Mouse (Mus musculus): Measurements from ENCODE around the gene Zmym2.
"Not testable (repeated sequence)": the region's sequence is repeated elsewhere in the genome, so short reads cannot be mapped to it uniquely, and the experiment has no call there.

Gene Zmym2

GRCm38 (mm10) chr14:56886594-56887513 is at the start of gene Zmym2:
Zmym2 (plus strand) TSS chr14:56886653.
- DNase-seq = peak; percentile 72

GRCm38 (mm10) chr14:56844033-56844432 is 42.4 kb upstream of the Zmym2 start:
- no peak for DNase-seq

DNA sequence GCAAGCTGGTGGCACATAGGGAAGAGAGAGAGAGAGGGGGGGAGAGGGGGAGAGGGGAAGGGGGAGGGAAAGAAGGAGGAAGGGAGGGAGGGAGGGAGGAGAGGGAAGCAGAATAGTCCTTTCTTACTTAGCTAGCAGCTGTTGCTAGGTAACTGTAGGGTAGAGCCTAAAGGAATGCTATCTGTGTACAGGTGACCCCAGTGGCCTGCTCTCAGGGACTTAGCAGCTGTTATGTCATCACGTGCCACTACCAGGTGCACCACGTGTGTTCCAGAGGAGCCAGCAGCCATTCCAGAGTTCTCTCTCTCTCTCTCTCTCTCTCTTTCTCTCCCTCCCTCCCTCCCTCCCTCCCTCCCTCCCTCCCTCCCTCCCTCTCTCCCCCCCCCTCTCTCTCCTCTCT is 41.9 kb upstream of the Zmym2 start:
- DNase-seq = no peak

DNA sequence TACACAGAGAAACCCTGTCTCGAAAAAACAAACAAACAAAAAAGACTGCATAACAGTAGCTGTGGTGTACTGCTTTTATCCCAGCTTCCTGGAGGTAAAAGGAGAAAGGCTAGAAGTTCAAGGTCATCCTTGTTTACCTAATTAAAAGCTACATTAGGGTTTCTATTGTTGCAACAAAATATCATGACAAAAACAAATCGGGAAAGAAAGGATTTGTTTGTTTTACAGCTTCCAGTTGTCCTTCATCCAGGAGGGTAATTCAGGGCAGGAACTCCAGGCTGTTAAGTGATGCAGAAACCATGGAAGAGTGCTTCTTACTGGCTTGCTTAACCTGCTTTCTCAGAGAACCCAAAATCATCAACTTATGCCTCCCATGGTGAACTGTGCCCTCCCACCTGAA is 38.1 kb upstream of the Zmym2 start:
- DNase-seq = no peak

- DNase-seq = no peak
Observed at GRCm38 (mm10) chr14:56849681-56850080, 36.8 kb upstream of the Zmym2 start.

GRCm38 (mm10) chr14:56864041-56864440 is 22.4 kb upstream of the Zmym2 start:
- DNase-seq = no peak

DNA sequence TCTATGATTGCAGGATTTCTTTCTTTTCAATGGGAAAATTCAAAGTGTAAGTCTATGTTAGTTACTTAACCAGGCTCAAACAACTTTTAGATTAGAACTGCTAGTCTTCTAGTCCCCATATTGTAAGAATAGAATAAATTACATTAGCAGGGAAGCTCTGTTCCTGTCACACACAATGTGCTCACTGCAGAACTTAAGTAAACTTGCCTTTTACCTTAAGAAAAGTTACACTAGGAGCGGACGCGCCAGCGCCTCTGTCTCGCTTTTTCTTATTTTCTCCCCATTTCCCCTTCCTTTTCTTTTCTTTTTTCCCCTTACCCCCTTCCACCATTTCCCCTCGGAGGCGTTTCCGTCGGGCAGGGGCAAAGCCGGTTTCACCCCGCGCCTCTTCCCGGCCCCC is 21.8 kb upstream of the Zmym2 start:
- no peak for DNase-seq

- DNase-seq = not testable (repeated sequence)
Observed at GRCm38 (mm10) chr14:56865112-56865511, 21.3 kb upstream of the Zmym2 start.

- no peak for DNase-seq
Observed at GRCm38 (mm10) chr14:56873525-56873924, 12.9 kb upstream of the Zmym2 start.

GRCm38 (mm10) chr14:56875586-56876159 is 10.8 kb upstream of the Zmym2 start:
- no peak for DNase-seq

- no peak for DNase-seq
Observed at GRCm38 (mm10) chr14:56881271-56881670, 5.2 kb upstream of the Zmym2 start.

DNA sequence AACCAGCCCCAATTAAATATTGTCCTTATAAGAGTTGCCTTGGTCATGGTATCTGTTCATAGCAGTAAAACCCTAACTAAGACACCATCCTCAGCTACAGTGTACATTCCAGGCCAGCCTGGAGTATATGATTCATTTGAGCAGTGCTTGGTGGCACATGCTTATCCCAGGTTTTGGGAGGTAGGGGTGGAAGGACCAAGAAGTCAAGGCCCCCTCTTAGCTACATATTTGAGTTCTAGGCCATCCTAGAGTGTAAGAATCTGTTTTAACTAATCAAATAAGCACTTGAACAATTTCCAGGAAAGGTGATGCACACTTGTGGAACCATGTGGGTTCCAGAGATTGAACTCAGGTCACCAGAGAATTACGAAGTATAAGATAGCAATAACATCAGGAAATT is 3.0 kb upstream of the Zmym2 start:
- no peak for DNase-seq

DNA sequence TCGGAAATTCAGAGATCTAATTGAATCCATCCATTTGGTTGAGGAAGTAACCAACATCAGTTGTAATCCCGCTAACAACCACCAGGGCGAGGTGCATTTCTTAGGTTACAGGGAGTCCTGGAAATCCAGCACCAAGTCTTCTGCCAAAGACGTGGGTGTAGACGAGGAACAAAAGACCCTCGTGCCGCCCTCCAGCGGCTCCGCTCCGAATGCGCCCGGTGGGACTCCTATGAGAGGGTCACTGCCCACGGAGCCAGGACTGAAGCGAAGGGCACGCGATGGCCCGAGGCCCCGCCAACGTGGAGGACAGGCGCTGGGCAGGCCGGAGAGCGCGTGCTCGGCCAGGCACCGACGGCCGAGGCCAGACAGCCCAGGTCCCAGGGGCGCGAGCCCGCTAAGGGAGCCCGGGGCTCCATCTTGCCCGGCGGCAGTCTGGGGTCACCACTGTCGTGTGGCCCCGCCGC is 1.1 kb upstream of the Zmym2 start:
- DNase-seq = peak; percentile 77

GRCm38 (mm10) chr14:56885986-56886593 is 363 bp upstream of the Zmym2 start:
- peak; percentile 81 for DNase-seq

DNA sequence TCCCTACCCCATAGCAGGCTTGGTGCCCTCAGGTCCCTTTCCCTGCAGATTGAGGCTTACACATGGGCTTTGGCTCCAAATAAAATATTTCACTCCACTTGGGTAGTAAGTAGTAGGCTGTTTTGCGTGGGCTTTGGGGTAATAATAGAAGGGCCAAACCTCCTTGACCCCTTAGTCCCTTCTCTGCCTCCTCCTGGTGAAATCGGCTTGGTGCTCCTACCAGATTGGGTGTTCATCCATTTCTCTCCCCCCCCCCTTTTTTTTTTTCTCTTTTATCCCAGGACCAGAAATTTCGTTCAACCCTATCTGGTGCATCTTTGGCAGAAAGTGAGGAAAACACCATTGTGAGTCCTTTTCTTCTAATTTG is 1.0 kb downstream of the Zmym2 start:
- DNase-seq = no peak

- peak; percentile 43 for DNase-seq
Observed at GRCm38 (mm10) chr14:56887887-56888286, 1.4 kb downstream of the Zmym2 start.

GRCm38 (mm10) chr14:56888416-56888815 is 2.0 kb downstream of the Zmym2 start:
- DNase-seq = no peak

GRCm38 (mm10) chr14:56894417-56894816 is 8.0 kb downstream of the Zmym2 start:
- no peak for DNase-seq

DNA sequence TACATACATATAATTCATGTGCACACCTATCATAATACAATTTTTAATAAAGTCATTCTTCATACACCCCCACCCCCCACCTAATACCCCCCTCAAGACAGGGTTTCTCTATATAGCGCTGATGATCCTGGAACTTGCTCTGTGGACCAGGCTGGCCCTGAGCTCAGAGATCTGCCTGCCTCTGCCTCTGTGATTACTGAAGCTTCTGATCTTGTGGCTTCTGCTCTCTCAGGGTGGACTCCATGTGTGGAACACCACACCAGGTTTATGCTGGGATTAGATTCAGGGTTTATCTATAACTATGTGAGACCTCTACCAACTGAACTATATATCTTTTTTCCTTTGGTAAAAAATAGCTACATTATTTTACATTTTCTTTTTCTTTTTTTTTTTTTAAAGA is 10.1 kb downstream of the Zmym2 start:
- no peak for DNase-seq

DNA sequence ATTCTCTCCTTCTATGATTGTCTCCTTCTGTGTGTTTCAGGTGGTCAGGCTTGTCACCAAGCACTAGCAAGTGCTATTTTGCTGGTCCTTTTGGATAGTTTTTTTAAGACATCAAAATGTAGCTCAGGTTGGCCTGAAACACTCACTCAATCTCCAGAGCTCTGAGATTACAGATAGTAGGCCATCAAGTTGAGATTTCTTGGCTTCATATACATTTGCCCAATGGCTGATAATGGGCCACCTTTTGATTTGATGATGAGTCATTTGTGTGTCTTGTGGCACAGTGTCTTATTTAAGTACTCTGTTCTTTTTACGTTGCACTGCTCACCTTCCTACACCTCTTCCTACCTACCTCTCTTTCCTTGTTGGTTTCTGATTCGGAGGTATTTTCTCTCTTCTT is 11.0 kb downstream of the Zmym2 start:
- no peak for DNase-seq

- DNase-seq = no peak
Observed at GRCm38 (mm10) chr14:56899656-56900055, 13.2 kb downstream of the Zmym2 start.

DNA sequence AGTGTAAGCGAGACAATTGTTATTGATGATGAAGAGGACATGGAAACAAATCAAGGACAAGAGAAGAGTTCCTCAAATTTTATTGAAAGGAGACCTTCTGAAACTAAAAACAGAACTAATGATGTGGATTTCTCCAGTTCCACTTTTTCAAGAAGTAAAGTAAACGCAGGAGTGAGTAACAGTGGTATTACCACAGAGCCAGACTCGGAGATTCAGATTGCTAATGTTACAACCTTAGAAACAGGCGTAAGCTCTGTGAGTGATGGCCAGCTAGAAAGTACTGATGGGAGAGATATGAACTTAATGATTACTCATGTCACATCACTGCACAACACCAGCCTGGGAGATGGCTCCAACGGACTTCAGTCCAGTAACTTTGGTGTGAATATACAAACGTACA is 16.6 kb downstream of the Zmym2 start:
- DNase-seq = no peak

DNA sequence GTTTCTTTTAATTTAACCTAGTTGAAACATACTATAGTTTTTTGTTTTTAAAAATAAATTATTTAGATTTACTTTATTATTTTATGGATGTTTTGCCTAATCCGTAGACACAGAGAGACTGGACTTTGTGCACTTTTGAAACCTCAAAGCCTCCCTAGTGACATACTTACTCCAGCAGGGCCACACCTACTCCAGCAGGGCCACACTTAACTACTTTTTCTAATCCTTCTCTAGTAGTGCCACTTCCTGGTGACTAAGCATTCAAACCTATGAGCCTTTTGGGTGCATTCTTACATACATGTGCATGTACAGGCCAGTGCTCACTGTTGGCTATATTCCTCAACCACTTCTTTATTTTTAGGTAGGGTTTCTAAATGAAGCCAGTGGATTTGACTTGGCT is 19.2 kb downstream of the Zmym2 start:
- no peak for DNase-seq

DNA sequence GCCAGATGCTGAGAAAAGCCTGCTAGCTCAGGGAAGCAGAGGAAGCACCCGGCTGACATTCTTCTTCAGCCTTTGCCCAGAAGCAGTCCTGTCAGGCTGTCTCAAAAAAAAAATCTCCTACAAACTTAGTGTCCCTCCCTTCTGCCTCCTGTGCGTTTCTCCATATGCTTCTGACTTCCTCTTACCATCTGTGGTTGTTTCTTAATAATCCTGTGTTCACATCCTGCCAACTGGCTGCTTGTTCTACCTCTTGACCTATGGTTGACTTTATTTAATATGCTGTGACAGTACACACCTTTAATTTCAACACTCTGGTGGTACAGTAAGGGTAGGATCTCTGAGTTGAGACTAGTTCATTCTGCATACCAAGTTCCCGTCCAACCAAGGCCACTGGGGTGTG is 32.1 kb downstream of the Zmym2 start:
- DNase-seq = peak; percentile 15

All from cerebellum, adult 8-10 months (tissue).